8 mouse cellular contexts compared by ENCODE assay signal in genomic region chr7:37336851-37337531, GRCm38 (mm10).
DNase-seq lines count a peak whose midpoint lies in the region; ATAC-seq and TF ChIP-seq lines count a peak whose summit lies in the region.

No protein-coding gene starts in this region.

- H3K4me2 ChIP-seq in kidney, postnatal 0 days (ENCODE audit: low read length), result peak overlapping the region; percentile 79
- peak overlapping the region; percentile 81 for H3K4me2 ChIP-seq in embryonic facial prominence, embryonic 12.5 days (replicated peaks)

- peak overlapping the region; percentile 36 for H3K4me3 ChIP-seq in kidney, postnatal 0 days (replicated peaks; ENCODE audit: low read depth, low read length)
- H3K4me3 ChIP-seq in embryonic facial prominence, embryonic 12.5 days, result peak overlapping the region; percentile 37

- H3K4me1 ChIP-seq in kidney, postnatal 0 days (replicated peaks; ENCODE audit: insufficient read depth, low read length), result peaks cover 12% of the 10 kb centered on the region; the same call in 1 of the 2 replicates
- H3K4me1 ChIP-seq in embryonic facial prominence, embryonic 12.5 days, result peaks cover 38% of the 10 kb centered on the region

- intact Hi-C loops in heart, postnatal 10 days (cut with DNase I), result no loop called here
- intact Hi-C loops in left cerebral cortex, postnatal 4 days (cut with DNase I), result no loop called here

- H3K9ac ChIP-seq in kidney, postnatal 0 days (ENCODE audit: low read depth, low read length), result 0 out of 2 replicates have a peak overlapping the region, but pooled peaks have one; percentile 37
- H3K9ac ChIP-seq in embryonic facial prominence, embryonic 12.5 days, result peak overlapping the region; percentile 44

- DNase-seq in kidney, postnatal 0 days (ENCODE audit: low spot score), result no peak
- no peak for DNase-seq in kidney, adult 18-20 months
- DNase-seq in heart, postnatal 10 days, result peak; percentile 24 to 40
- peak; percentile 65 for DNase-seq in left cerebral cortex, postnatal 4 days
- DNase-seq in retina, embryonic 14.5 days (ENCODE audit: low spot score), result peak; percentile 32
- DNase-seq in adipocyte (ENCODE audit: low spot score), result no peak
- no peak for DNase-seq in yolk sac, embryonic 10.5 days (ENCODE audit: low spot score)

- TF ChIP-seq CTCF in kidney, postnatal 0 days (IDR thresholded peaks at IDR 0.05; ENCODE audit: low read depth), result no peak

- no peak overlapping the region for H3K27ac ChIP-seq in kidney, postnatal 0 days
- peak overlapping the region; percentile 84 for H3K27ac ChIP-seq in embryonic facial prominence, embryonic 12.5 days

- peaks cover 13% of the 10 kb centered on the region; the same call in 1 of the 2 replicates for H3K27me3 ChIP-seq in kidney, postnatal 0 days (ENCODE audit: insufficient read depth, low read length)
- H3K27me3 ChIP-seq in embryonic facial prominence, embryonic 12.5 days, result no peaks in the 10 kb centered on the region

- H3K36me3 ChIP-seq in kidney, postnatal 0 days (ENCODE audit: insufficient read depth, low read length), result no peaks in the 10 kb centered on the region
- H3K36me3 ChIP-seq in embryonic facial prominence, embryonic 12.5 days, result no peaks in the 10 kb centered on the region

- no peak for ATAC-seq in kidney, postnatal 0 days (replicated peaks; ENCODE audit: low FRiP score, low read depth)
- no peak for ATAC-seq in embryonic facial prominence, embryonic 12.5 days (ENCODE audit: insufficient number of reproducible peaks, insufficient read depth, low FRiP score, low TSS enrichment)

- no peaks in the 10 kb centered on the region for H3K9me3 ChIP-seq in kidney, postnatal 0 days (replicated peaks; ENCODE audit: low read length)
- H3K9me3 ChIP-seq in embryonic facial prominence, embryonic 12.5 days, result no peaks in the 10 kb centered on the region

- WGBS in kidney, postnatal 0 days, result 4% methylated on average over 28 of the region's 28 CpGs
- WGBS in embryonic facial prominence, embryonic 12.5 days, result 6% methylated on average over 28 of the region's 28 CpGs

Comparison
In these comparisons a context has a peak if more than half of its experiments do, and no peak if none do; other contexts are left out.
1. DNase-seq: peak in heart, postnatal 10 days (2 of 2), left cerebral cortex, postnatal 4 days (single experiment) and retina, embryonic 14.5 days (single experiment); none in kidney, postnatal 0 days (single experiment), kidney, adult 18-20 months (single experiment), adipocyte (single experiment) and yolk sac, embryonic 10.5 days (single experiment).